Mouse (Mus musculus) spleen, adult 2 months (tissue): Measurements from ENCODE around the gene Usb1.

Experiments
- CTCF ChIP-seq: fragments of 200-500 bp; IDR thresholded peaks from 2 replicates; pipeline ENCODE4 v1.5.1; 2011; ENCODE audit warnings: mild to moderate bottlenecking, inconsistent platforms; ENCODE audit not compliant: insufficient read depth, insufficient read length, insufficient replicate concordance; ENCODE audit errors: extremely low read depth
- POLR2A ChIP-seq: fragments of 200-500 bp; IDR thresholded peaks from 2 replicates; pipeline ENCODE4 v1.6.1; 2011; ENCODE audit warnings: low read depth, low read length, inconsistent platforms

DNA sequence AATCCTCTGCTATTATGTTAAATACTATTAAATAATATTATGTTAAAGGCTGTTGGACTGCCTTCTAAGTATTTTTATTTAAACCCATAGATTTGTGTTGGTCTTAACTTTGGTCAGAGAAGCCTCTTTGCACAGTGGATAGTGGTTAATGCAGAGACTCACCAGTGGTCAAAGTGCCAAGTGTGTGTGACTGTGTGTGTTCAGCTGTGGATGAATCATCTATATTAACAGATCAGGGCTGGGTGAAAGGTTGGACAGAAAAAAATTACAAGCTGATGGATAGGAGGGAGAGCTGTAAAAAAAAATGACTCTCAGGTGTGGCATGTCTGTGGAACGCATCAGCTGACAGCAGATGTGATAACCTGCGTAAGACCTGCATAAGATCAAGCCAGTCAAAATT lies 31.8 kb downstream of the Usb1 start:
- TF ChIP-seq CTCF (no peak), POLR2A (no peak)
